Mouse (Mus musculus) testis, postnatal 10 days (tissue): Measurements from ENCODE around the gene Wwp2.
A peak's percentile ranks its signal among the peaks of the same experiment; 100 is the strongest.

Source experiments
- DNase-seq: peaks from one replicate; pipeline ENCODE4 v3.0.0; 2021; ENCODE audit warnings: low spot score

The Wwp2 gene

DNA sequence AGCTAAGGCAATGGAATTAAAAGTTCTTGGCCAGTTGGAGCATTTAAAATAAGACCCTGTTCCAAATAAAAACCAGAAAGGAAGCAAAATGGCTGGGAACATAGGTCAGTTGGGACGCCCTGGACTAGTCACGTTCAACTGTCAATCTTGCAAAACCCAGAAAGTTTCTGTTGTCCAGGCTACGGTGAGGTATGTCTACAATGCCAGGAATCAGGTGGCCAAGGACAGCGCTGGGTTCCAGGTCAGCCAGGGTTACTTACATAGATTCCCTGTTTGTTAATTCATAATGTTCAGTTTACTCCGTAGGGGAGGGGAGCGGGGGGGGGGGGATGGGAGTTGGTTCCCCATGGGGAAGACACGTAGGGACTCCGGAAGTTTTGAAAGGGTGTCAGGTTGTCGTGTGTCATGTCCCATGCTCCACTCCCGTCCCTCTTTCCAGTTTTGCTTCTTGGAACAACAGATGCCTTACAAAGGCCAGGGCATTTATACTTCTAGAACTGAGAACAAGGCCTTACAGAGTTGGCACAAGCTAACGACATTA, 674 bp upstream of the Wwp2 start:
- DNase-seq: peak; percentile 37

DNA sequence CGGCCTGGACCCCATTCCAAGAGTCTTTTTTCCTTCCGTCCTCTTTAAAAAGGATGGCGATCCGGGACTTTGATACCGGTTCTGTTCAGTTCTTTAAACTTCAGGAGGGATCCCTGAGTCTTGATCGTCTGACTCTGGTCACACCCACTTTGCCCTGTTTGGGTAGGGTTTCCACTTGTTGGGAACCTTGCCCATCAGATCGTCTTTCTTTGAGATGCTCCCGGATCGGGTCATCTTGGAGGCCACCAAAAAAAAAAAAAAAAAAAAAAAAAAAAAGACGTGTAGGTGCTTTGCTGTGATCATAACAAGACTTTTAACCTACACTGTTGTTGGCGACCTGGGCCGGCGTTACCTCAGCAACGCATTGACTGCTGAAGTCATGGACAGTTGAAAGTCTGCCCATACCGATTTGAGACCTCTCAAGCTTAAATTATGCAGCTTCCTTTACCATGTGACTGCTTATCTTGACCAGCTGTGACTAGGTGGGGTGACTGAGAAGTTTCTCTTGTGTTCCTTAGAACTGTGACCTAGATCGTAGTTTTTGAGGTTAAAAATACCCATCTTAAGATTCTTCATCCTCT, 766 bp downstream of the Wwp2 start:
- DNase-seq: no peak

DNA sequence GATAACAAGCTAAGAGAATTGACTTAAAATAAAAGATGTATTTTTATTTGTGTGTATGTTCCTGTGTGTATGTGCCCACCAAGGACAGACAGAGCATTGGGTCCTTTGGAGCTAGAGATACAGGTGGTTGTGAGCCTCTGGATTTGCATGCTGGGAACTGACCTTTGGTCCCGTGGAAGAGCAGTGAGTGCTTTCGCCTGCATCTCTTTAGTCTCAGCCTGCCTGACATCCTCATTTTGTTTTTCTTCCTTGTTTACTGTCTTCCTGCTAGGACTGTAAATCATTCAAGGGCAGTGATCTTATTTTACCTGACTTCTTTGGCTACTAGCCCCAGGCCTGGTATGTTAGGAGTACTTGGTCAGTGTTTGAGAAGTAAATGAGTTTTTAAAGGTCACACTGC, 1.5 kb downstream of the Wwp2 start:
- no peak for DNase-seq

DNA sequence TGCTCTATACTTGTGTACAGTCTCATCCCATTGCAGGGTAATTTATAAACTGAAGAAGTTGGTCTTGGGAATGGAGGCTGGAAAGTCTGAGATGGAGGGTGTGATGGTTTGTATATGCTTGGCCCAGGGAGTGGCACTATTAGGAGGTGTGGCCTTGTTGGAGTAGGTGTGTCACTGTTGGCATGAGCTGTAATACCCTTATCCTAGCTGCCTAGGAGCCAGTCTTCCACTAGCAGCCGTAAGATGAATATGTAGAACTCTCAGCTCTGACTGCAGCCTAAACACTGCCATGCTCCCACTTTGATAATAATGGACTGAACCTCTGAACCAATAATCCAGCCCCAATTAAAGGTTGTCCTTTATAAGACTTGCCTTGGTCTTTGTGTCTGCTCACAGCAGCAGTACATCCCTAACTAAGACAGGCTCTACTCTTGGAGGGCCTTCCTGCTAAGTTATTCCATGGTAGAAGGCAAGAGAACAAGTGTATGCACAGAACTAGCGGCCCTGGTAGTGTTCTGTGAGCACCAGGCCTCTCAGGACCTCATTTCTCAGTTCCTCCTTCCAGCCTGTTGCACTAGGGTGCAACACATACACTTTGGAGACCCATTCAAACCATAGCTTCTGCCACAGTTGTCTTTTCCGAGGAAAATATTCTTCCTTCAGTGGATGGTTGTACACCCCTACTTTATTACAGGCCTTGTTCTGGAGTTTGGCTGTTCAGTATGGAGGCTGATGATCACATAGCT, 3.9 kb downstream of the Wwp2 start:
- DNase-seq: no peak

DNA sequence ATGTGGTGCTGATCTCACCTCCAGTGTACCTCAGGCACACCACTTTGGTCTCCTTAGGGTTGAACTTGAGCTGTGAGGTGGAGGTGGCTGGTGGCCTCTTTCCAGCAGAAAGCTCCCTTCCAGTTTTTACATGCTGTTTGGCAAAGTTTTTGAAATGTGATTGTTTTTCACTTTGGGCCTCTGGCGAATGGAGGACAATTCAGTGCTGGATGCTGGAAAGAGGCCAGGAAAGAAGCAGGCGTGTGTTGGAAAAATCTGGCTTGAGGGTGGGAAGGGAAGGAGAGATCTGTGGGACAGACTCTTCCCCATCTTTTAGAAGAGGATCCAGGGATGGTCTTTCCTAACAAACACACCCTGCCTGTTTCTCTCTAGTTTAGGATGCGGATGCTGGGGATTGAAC, 8.5 kb downstream of the Wwp2 start:
- no peak for DNase-seq

DNA sequence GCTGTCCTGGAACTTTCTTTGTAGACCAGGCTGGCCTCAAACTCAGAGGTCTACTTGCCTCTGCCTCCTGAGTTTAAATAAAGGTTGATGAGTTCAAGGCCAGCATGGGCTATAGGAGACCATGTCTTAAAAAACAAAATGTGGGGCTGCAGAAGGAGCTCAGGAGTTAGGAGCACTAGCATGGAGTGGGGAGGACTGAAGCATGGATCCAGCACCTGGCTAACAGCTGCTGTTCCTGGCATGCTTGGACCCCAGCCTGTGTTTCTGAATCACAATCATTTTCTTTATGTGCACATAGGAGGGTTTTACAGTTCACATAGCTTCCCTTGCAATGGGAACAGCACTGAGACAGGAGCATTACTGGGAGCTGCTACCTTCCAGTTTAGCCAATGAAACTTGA, 11.5 kb downstream of the Wwp2 start:
- DNase-seq: no peak

DNA sequence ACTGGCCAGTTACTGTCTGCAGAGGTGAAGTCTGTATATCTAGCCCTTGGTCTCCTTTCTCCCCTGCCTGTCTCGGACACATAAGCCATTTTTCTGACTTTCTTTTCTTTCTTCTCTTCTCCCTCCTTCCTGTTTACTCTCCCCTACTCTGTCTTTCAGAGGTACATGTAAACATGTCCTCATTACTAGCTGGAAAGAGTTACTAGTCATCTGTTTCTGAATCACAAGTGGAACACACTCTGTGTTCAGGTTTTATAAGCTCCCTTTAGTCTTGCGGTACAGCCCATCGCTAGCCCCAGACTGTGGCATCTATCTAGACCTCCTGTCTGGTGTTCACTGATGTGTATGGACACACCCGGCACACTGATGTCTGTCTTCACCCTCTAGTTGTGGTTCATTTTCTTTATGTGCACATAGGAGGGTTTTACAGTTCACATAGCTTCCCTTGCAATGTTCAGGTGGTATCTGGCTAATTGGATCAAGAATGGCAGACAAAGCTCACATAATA, 12.3 kb downstream of the Wwp2 start:
- no peak for DNase-seq

DNA sequence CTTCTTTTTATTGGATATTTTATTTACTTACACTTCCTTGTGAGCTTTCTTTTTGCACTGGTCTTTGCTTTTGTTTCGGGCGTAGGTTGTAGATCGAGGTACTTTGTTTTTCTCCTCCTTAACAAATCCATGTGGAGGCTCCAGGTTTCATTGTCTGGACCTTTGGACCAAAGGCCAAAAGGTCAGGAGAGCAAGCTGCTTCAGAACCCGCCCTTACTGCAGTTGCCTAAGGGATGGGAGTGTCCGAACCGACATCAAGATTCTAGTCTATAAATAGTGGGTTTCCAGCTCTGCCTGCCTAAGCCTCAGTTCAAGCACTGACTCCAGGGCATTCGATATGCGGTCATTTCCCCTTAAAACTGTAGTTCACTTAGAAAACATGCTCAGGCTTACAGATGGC, 13.0 kb downstream of the Wwp2 start:
- no peak for DNase-seq

DNA sequence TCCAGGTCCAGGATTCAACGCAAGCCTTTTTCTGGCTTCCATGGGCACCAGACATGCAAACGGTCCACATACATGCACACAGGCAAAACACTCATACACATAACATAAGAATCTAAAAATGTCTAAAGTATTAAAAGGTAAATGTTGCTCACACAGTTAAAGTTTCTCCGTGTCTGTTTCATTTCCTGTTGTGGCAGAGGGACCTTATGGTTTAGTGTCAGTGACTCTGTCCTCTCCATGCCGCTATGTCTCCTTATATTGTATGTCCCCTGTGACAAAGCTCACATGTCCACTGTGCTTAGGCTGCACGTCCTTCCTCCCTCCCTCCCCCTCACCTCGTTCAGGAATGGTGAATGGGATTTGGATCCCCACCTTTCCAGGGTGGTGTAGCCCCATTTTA, 13.5 kb downstream of the Wwp2 start:
- no peak for DNase-seq

DNA sequence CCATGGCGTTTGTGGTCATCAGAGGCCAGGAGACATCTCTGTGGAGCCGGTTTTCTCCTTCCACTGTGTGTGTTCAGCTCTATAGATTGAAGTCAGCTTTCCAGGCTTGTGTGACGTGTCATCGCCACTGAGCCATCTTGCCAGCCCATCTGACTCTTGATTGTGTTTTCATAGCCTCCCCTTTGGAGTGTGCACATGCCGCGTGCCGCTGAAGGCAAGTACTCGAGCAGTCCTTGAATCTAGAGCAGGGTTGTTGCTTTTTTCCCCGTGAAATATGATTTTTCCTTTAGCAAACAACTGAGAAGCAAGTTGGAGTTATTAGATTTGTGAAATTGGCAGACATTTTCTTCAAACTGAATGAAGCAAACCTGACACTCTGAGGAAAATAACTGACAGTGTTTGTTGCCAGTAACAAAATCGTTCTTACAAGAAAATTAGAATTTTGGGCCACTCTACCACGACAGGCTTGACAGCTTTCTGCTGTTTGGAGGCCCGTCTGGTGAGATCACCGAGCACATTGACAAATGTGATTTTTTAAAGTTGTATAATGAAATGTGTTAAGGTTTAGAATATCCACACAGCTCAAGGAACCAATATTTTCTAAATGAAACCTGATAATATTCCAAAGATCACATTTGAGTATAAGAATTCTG, 15.4 kb downstream of the Wwp2 start:
- no peak for DNase-seq

DNA sequence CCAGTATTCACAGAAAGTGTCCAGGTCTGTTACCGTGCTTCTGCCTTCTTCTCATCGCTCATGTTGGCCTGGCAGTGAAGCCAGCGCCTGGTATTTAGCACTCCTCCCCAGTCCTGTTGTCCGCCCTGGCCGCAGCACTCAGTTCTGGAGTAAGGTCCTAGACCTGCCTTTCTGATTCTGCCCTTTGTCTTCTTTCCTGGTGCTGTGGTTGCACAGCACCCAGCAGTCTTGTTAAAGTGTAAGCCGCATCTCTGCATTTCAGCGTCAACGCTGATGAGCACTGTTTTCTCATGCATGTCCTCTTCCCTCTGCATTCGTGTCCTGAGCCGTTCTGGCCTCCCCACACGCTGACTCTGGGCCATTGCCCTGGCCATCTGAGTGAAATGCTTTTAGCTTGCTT, 17.2 kb downstream of the Wwp2 start:
- no peak for DNase-seq

DNA sequence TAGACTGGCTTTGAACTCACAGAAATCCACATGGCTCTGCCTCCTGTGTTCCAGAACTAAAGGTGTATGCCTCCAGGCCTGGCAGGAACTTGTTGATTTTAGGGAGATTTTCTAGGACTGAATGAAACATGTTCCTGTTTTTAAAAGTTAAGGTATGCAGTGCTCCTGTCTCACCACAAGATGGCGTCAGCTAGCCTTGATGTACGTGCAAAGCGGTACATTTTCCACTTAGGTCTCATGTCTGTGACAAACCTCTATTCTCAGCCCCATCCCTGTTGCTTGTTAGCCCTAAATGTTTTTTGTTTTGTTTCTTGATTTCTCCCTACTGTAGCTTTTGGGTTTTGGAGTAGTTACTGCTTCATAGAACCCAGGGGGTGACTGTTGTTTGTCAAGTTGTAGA, 19.1 kb downstream of the Wwp2 start:
- peak; percentile 58 for DNase-seq

DNA sequence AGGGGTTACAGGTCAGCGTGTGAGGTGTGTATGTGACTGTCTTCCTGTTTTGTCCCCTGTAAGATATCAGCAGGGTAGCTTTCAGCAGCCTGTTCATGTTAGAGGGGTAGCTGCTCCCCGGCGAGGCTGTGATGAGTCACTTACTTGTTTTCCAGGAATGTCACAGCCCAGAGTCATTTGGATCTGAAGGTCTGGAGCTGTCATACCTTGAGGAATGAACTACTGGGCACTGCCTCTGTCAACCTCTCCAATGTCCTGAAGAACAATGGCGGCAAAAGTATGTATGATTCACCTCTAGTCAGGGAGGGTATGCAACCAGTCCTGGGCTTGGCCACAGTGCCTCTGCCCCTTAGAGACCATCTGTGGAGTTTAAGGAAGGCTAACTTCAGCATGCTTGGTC, 21.6 kb downstream of the Wwp2 start:
- DNase-seq: no peak

DNA sequence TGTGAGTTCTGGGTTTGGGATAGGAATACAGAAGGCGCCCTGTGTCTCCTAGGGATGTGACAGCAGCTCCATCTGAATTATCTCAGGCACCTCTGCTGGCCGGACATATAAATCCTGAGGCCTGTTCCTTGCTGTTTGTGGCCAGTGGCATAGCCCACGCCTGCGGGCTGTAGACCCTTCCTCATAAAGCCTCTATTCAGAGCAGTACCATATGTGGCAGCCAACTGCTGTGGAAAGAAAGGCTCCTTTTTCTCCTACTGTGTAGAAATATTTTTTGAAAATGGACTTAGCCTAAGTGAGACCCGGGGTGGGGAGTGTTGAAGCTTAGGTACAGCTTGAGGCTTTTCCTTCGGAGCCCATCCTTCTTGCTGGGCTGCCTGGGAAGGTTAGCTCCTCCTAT, 22.1 kb downstream of the Wwp2 start:
- DNase-seq: no peak

DNA sequence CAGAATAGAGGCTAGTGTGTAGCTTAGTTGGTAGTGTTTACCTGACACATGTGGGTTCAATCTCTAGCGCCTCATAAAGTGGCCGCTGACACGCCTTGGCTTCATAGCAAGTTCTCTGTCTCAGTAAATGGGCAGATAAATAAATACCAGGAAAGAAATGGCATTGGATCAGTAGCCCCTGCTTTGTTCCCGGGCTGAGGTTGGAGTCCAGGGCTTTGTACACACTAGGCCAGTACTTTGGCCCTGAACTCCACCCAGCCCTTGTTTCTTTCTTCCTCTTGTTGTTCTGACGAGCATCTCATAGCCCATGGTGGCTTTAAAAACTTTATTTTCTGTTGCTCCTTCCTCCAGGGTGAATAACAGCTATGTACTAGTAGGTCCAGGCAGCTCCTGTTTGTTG, 26.3 kb downstream of the Wwp2 start:
- DNase-seq: no peak

DNA sequence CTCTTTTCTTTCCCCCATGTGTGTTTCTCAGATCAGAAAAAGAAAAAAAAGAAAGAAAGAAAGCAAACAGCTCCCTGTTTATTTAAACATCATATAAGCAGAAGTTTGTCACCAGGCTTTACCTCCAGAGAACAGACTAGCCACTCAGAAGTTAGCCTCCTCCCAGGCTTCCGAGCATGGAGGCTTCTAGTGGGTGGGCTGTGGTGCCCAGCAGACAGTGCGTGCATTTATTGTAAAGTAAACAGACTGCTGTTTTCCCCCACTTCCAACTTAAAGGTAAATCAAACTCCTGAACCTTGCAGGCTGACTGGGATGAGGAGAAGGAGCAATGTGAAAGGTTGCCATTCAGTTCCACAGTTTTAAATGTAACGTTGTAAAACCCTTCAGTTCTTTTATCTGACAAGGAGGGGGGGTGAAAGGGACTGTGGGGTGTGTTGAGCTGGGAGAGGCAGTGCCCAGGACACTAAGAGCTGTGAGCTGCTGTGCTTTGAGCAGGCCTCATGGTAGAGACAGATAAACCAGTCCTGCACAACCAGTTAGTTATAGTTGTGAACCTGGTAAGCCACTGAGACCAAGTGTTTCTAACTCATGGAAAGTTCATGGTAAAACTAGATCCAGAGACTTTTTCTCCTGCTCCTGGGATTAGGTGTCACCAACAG, 29.3 kb downstream of the Wwp2 start:
- DNase-seq: no peak

DNA sequence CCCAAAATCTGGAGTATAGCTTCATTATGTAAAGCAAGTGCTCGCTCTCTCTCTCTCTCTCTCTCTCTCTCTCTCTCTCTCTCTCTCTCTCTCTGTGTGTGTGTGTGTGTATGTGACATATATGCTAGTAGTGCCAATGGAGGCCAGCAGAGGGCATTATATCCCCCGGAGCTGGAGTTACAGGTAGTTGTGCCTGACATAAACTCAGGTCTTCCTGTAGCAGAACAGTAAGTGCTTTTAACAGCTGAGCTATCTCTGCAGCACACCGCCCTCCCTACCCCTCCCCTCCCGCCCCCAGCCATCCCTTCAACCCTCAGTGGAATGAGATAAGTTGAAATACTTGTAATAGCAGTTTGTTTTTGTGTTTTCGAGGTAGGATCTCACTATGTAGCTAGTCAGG, 30.5 kb downstream of the Wwp2 start:
- DNase-seq: no peak

DNA sequence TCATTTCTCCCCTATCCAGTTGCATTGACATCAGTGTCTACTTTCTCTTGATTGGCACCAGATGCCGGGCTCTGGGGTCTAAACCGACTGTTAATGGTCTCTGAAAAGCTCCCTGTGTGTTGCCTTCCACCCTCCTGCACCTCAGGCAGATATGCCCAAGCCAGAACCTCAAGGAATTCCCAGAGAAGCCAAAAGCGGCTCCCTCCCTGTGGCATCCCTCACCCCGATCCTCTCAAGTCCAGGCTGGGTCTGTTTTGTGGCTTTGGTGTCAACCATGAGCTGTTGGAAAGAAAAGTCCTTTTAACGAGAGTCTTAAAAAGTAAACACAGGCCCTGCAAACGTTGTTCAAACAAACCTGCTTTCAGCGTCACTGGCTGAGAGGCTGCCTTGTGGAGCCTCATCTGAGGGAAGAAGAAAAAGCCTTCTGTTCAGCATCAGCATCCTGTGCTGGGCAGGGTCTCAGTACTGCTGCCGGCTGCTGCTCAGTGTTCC, 32.7 kb downstream of the Wwp2 start:
- DNase-seq: no peak

DNA sequence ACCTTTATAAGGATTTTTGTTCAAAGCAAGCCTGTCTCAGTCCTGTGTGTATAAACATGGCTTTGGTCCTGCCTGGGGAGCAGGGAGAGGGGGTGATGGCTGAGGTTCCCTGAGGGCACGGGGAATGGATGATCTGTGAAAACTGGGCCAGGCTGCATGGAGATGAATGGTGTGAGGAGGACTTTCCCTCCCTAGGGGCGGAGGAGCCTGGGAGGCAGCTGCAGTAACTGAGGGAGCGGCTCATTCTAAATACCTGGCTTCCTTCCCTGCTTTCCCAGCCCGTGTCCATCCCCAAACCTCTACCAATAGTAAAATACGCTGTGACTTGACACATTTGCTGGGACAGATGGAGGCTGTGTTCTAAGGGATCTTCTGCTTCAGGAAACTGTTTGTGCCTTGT, 34.1 kb downstream of the Wwp2 start:
- DNase-seq: no peak

DNA sequence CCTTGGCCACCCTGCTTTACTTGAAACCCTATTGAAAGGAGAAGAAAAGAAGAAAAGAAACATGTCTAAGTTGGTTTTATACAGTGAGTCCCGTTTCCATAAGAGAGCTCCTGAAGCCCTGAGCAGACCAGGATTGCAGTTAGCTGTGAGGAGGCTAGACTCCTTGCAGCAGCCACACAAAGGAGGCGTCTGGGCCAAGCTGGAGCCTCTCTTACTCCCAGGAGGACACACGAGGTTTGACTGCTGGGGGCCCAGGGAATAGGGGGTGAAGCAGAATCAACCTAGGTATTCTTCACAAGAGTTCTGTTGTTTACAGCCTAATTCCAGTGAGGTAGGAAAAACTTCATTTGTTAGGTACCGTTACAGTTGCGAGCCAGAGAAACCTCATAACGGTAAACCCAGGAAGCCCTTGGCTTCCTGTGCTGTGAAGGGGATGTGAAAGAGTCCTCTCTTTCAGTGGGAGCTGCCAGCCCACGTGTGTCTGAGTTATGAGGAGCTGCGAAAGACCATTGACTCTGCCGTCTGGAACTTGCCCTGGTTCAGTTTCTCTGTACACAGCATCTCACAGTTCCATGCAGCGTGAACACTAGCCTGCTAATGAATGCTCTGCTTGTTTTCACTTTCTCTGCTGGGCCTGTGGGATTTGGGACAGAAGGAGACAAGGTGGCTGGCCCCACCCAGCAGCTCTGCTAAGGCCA, 36.4 kb downstream of the Wwp2 start:
- no peak for DNase-seq

DNA sequence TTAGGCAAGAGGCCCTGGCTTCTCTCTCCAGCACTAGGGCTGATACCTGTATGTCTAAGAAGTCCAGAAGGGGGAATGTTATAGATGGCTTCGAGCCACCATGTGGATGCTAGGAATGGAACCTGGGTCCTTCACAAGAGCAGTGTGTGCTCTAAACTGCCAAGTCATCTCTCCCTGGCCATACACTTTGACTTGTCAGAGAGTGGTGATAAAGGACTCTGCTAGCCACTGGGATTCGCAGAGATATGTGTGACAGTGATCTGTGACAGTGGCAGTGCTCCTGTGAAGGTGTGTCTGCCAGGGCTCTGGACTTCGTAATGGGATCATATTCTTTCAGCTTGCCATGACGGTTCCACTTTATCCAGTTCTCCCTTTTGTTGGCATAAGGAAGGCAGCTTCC, 37.2 kb downstream of the Wwp2 start:
- no peak for DNase-seq

DNA sequence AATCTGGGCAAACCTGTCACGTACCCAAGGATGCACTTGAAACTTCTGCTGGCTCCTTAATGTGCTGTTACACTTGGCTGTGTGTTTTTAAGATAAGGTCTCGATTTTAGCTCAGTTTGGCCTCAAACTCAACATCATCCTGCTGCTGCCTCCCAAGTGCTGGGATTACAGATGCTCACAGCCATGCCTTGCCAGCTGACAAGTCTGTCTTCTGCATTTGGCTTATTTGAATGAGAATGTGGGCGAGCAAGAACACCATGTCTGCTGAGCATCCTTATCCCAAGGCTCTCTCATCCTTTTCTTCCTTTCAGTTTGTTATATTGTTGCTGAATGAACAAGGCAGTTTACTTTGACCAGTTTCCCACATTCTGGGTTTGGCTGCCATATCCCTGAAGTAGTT, 39.4 kb downstream of the Wwp2 start:
- no peak for DNase-seq
